Mouse (Mus musculus) gastrocnemius, adult 8-10 months (tissue): ENCODE data around the gene Slc25a39. TPM values are rescaled to one million over a fixed set of nuclear protein-coding genes. Genes with fewer than 3 reads are reported as not detected.
"Not testable (repeated sequence)": the region's sequence is repeated elsewhere in the genome, so short reads cannot be mapped to it uniquely, and the experiment has no call there.

Experiments
- DNase-seq, 2 experiments: peaks; one replicate each; pipeline ENCODE4 v3.0.0; 2022; ENCODE audit warnings: low spot score in 2 of 2
- total RNA-seq, 4 experiments: library from RNA; stranded (reverse); gene quantifications; 2 replicates each; pipeline ENCODE4 v1.2.4; 2022

Slc25a39 gene
- total RNA-seq, 4 experiments from 2014 or later = 61.2 to 72.2 (median 66.7) TPM

DNA sequence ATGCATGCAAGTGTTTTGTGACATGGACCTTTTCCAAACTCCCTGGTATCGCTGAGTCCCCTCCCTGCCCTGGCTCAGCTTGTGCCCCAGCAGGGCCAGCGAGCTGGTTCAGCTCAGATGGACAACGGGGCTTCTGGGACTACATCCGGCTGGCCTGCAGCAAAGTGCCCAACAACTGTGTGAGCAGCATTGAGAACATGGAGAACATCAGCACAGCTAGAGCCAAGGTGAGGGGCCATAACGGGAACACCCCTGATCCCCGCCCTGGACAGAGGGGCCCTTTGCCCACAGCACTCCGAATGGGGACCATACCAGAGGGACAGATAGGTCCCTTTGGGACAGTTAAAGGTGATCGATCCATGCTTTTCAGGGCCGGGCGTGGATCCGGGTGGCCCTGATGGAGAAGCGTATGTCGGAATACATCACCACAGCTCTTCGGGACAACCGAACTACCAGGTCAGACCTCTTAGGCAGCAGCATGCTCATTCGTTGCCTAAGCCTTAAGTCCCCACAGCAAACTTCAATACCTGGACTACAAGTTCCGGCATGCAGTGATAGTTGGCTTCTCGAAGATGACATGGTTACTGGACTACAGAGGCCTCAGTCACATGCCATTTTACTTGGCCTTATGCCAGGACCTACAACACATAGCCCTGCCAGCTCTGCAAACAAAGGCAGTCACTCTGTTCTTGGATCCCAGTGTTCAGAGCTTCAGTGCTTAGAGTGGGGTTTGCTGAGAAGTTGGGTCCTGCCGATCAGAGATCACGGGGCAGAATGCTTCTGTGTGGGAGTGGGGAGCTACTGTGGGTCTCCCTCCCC lies 9.5 kb downstream of the Slc25a39 start:
- DNase-seq = no peak

GRCm38 (mm10) chr11:102396671-102397141 lies 11.0 kb downstream of the Slc25a39 start:
- no peak for DNase-seq

DNA sequence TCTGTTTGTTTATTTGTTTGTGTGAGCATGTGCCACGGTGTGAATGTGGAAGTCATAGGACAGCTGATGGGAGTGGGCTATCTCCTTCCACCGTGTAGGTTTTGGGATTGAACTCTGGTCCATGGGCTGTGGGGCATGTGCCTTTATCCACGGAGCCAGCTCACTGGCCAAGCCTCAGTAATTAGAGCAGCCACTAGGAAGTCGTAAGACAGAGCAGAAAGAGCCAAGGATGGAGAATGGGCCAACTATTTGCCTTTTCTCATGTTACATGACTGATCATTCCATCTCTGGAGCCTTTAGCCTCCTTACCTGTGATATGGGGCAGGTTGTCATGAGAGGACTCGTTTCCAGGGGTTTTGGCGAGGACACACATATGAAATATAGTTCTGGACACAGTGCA lies 11.5 kb downstream of the Slc25a39 start:
- DNase-seq = no peak

GRCm38 (mm10) chr11:102395250-102395649 lies 12.5 kb downstream of the Slc25a39 start:
- DNase-seq = no peak

- no peak for DNase-seq
Measured at GRCm38 (mm10) chr11:102394421-102395124, 13.2 kb downstream of the Slc25a39 start.

DNA sequence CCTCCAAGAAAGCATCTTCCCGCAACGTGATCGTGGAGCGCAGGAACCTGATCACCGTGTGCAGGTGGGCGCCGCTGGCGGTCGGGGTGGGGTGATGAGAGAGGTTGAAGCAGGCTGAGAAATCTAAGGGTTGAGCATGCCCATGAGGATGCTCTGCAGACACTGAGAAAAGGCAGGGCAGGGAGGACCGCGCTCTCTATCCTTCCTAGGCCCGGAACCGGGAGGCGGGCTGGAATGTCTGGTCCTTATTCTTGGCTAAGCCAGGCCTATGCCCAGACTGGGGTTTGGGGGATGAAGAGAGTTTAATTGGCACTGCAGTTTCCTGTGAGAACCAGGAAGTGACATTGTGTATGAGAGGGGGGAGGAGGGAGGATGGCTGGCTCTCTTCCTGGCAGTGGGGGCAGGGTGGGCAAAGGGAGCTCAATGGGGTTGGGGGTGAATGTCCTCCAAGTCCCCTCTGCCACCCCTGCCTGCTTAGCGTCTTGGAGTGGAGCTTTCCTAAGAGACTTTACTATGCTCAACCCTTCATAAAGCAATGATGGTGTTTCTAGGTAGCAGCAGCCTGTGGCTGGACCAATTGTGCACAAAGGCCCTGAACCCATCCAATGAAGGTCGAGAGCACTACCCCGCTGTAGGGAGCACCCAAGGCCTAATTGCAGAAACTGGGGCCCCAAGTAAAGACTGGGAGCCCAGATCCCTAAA lies 13.9 kb downstream of the Slc25a39 start:
- DNase-seq = no peak

- DNase-seq = peak in 1 of 2 experiments; percentile 46
Measured at GRCm38 (mm10) chr11:102393238-102393634, 14.5 kb downstream of the Slc25a39 start, which contains the start of gene Rundc3a. Gene Rundc3a (plus strand): TSS chr11:102393403.

- DNase-seq = no peak
Measured at GRCm38 (mm10) chr11:102392441-102393237, 15.1 kb downstream of the Slc25a39 start.

- not testable (repeated sequence) for DNase-seq
Measured at GRCm38 (mm10) chr11:102389436-102389835, 18.3 kb downstream of the Slc25a39 start.

DNA sequence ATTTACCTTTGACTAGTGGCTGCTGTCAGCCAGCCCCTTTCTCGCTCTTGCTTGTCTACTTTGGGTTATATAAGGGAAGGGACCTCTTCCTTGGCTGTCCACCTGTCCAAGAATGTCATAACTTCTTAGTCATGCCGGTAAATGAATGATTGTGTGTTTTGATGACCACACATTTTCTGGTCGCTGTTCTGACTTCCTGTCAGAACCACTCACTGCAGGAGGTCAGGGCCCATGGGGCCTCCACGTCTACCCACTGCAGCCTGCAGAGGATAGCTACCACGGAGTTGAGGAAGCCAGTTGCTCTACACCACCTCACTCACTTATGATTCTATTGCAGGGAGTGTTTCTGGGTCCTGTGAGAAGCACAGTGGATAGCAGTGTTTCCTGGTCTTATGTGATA lies 21.6 kb downstream of the Slc25a39 start:
- no peak for DNase-seq

DNA sequence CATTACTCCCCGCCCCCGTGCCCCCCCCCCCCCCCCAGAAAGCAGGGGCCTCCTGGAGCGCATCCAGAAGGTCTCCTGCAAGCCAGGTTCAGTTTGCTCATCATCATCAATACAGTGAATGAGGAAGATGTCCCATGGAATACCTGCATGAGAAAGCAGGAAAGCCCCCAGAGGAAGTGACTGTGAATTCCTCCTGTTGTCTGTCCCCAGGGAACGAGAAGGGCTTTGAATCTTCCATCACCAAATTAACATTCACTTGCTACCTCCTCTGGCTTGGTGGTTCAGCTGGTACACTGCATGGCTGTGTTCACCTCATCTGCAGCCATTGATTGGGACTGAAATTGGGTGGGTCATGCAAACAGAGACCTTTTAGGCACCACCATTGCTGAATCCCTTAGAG lies 22.7 kb downstream of the Slc25a39 start:
- no peak for DNase-seq

- DNase-seq = no peak
Measured at GRCm38 (mm10) chr11:102384418-102384817, 23.3 kb downstream of the Slc25a39 start.

DNA sequence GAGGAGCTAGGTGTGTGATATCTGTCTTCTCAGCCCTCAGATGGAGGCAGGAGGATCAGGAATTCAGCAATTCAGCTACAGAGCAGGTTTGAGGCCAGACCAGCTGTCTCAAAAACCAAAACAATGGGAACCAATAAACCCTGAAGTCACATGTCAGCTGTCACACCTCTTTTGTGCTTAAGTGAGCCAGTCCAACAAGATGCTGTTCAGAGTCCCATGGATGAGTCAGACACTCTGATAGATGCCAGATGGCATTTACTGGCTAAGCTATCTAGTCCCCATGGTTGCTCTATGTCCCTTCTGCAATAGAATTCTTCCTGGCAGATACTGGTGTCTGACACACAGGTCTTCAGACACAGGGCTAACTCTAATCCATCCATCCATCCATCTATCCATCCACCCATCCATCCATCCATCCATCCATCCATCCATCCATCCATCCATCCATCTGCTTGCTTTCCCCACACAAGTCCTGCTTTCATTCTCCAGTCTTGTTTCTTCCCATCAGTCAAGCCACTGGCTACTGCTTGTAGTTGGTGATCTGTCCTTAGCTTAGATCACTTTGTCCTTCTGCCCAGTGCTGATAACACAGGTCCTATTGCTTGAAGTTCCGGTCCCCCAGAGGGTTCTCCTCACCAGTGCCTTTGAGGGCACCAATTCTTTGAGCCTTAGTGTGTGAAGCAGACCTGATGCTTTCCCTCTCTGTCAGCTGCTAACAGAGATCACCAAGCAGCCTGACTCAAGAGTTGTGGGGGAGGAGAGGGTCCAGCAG lies 24.2 kb downstream of the Slc25a39 start:
- no peak for DNase-seq

GRCm38 (mm10) chr11:102382794-102383193 lies 25.0 kb downstream of the Slc25a39 start:
- DNase-seq = no peak

DNA sequence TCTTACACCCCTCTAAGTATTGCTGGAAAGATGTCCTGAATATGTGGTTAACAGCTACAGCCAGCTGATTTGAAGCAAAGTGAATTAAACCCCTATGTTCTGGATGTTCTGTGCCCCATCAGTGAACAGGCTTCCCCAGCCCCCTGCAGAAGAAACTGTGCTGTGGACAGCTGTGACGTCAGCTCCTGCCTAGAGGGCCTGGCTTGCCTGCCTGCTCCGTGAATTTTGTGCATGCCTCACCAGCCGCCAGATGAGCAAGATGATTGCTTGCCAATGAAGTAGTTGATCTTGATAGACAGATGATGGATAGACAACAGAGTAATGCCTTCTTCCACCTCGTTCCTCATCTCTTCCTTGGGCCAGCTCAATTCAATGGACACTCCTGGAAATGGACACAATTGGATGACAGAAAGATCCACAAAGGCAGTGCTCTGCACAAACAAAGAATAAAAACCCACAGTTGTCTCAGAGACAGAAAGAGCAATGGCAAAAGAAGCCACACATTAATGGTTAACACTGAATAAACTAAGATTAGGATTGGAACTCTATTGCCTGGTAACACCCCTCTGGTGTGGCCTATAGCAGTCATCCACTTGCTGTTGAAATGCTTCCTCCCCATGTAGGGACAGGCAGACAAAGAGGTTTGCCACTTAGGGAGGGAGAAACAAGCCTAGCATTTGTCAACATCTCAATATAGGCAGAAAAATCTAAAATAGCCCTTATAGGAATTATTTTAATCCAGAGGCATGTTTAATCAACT lies 26.2 kb downstream of the Slc25a39 start:
- DNase-seq = no peak

DNA sequence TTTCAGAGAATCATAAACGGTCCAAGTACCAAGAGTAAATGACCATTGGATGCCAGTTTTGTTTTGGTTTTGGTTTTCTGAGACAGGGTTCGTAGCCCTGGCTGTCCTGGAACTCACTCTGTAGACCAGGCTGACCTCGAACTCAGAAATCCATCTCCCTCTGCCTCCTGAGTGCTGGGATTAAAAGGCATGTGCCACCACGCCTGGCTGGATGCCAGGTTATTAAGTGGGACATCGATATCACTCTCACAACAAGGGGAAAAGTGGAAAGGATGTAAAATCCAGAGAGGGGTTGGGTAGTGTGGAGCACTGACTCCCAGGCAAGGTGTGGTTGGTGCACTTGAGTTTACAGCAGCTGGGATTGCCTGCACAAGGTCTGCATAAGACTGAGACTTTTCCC lies 27.7 kb downstream of the Slc25a39 start:
- no peak for DNase-seq

GRCm38 (mm10) chr11:102377186-102377585 lies 30.6 kb downstream of the Slc25a39 start:
- no peak for DNase-seq

DNA sequence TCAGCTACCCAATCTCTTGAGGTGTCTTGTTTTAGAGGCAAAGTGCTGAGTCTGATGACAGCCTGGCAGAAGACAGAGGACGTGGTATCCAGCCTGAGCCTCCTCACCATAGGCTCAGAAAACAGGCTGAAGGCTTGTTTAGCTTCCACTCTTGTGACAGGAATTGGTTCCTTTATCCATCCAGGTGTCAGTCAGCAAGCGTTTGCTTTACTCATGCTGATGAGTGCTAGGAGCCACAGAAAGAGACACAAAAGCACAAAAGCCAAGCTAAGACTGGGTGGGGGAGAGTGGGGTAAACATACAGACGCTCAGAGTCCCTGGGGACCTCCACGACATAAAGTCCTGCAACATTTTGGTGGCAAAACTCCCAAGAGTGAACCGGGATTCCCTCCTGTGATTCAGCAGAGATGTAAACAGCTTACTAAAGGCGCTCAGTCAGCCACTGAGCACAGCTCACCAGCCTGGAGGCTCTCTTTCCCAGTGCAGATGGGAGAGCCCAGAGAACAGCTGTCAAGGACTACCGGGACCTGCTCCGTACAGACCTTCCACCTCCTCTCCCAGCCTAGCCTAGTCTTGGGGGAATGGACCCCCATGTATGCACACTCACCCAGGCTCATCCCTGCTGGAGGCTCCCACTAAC lies 31.4 kb downstream of the Slc25a39 start:
- DNase-seq = no peak
